Comparison of ENCODE assay signal across 28 mouse cellular contexts in genomic region chr2:148386927-148387326, GRCm38 (mm10). TPM values are rescaled to one million over a fixed set of nuclear protein-coding genes. Genes with fewer than 3 reads are reported as not detected.
A peak's percentile ranks its signal among the peaks of the same experiment; 100 is the strongest.
DNase-seq lines count a peak whose midpoint lies in the region; ATAC-seq lines count a peak whose summit lies in the region.
"Had no signal": no experiment of that assay in that cellular context is flagged by ENCODE, and none has a peak within 500 bp of the region (broad histone marks: within the 10 kb centered on the region; RNA-seq: fewer than 3 reads in every experiment).

No protein-coding gene starts in this region.

- H3K4me2 ChIP-seq in midbrain, embryonic 11.5 days = no peak overlapping the region
- no peak overlapping the region for H3K4me2 ChIP-seq in midbrain, embryonic 16.5 days (ENCODE audit: low read length)
- H3K4me2 ChIP-seq: embryonic facial prominence, embryonic 13.5 days; embryonic facial prominence, embryonic 15.5 days; forebrain, embryonic 12.5 days had no signal

- H3K9me3 ChIP-seq in midbrain, embryonic 11.5 days (ENCODE audit: control insufficient read depth, low read length) = no peaks in the 10 kb centered on the region
- H3K9me3 ChIP-seq in midbrain, embryonic 16.5 days (replicated peaks; ENCODE audit: control insufficient read depth, low read length, poor library complexity, severe bottlenecking) = no peaks in the 10 kb centered on the region
- H3K9me3 ChIP-seq: embryonic facial prominence, embryonic 13.5 days; embryonic facial prominence, embryonic 15.5 days; forebrain, embryonic 10.5 days; forebrain, embryonic 12.5 days had no signal

- peak; percentile 30 for DNase-seq in heart, adult 11 months
- no peak for DNase-seq in heart, postnatal 25 days (ENCODE audit: low spot score)
- peak; percentile 6 for DNase-seq in midbrain, embryonic 11.5 days (ENCODE audit: low spot score, missing footprints)
- DNase-seq in left cerebral cortex, adult 18-20 months (ENCODE audit: low spot score in 2 of 2) = no peak
- DNase-seq: adrenal gland, adult 8-10 months; adrenal gland, postnatal 14 days; adrenal gland, postnatal 36 days; B cell, adult 2 months; cerebellum, adult 11-12 months; cerebellum, adult 2 months; cerebellum, adult 9-10 months; cerebellum, postnatal 10 days; cerebellum, postnatal 25 days had no signal

- H3K4me1 ChIP-seq in midbrain, embryonic 11.5 days (ENCODE audit: control insufficient read depth, insufficient read depth, low read length) = no peaks in the 10 kb centered on the region
- H3K4me1 ChIP-seq in midbrain, embryonic 16.5 days (ENCODE audit: control insufficient read depth, insufficient read depth, low read length) = no peaks in the 10 kb centered on the region
- H3K4me1 ChIP-seq: embryonic facial prominence, embryonic 15.5 days; forebrain, embryonic 10.5 days; forebrain, embryonic 12.5 days had no signal

- WGBS in midbrain, embryonic 11.5 days = 85% methylated on average over 2 of the region's 2 CpGs
- WGBS in midbrain, embryonic 16.5 days = 93% methylated on average over 2 of the region's 2 CpGs

- H3K36me3 ChIP-seq in midbrain, embryonic 11.5 days (ENCODE audit: control insufficient read depth, insufficient read depth, low read length) = no peaks in the 10 kb centered on the region
- H3K36me3 ChIP-seq in midbrain, embryonic 16.5 days (ENCODE audit: control insufficient read depth, insufficient read depth, low read length) = no peaks in the 10 kb centered on the region
- H3K36me3 ChIP-seq: embryonic facial prominence, embryonic 13.5 days; embryonic facial prominence, embryonic 15.5 days; forebrain, embryonic 10.5 days; forebrain, embryonic 12.5 days; G1E had no signal

- intact Hi-C loops in heart, postnatal 25 days (cut with DNase I) = no loop called here

- no peak overlapping the region for H3K4me3 ChIP-seq in midbrain, embryonic 11.5 days (ENCODE audit: low read depth, low read length)
- H3K4me3 ChIP-seq in midbrain, embryonic 16.5 days (ENCODE audit: low read depth, low read length) = no peak overlapping the region
- H3K4me3 ChIP-seq: embryonic facial prominence, embryonic 13.5 days; embryonic facial prominence, embryonic 15.5 days; erythroblast, embryonic 14.5 days; forebrain, embryonic 10.5 days; forebrain, embryonic 12.5 days had no signal

- H3K27me3 ChIP-seq in midbrain, embryonic 11.5 days (ENCODE audit: control insufficient read depth, insufficient read depth, low read length) = no peaks in the 10 kb centered on the region
- H3K27me3 ChIP-seq in midbrain, embryonic 16.5 days (ENCODE audit: control insufficient read depth, insufficient read depth, low read depth, low read length) = no peaks in the 10 kb centered on the region
- H3K27me3 ChIP-seq: CH12.LX; embryonic facial prominence, embryonic 15.5 days; forebrain, embryonic 12.5 days; Patski had no signal

- no peak overlapping the region for H3K27ac ChIP-seq in midbrain, embryonic 11.5 days (ENCODE audit: low read depth, low read length)
- no peak overlapping the region for H3K27ac ChIP-seq in midbrain, embryonic 16.5 days (ENCODE audit: low read length)
- H3K27ac ChIP-seq: embryonic facial prominence, embryonic 13.5 days; embryonic facial prominence, embryonic 15.5 days; forebrain, embryonic 10.5 days; forebrain, embryonic 12.5 days had no signal

- ATAC-seq in midbrain, embryonic 11.5 days (ENCODE audit: low FRiP score) = no peak
- no peak for ATAC-seq in midbrain, embryonic 16.5 days
- peak; percentile 64; the same call in 1 of the 2 replicates for ATAC-seq in megakaryocyte progenitor cell, adult 5-6 weeks (replicated peaks; ENCODE audit: poor library complexity)
- ATAC-seq: activated CD4-positive, CD25-positive, alpha-beta regulatory T cell, adult 4 months; CD4-positive, CD25-positive, alpha-beta regulatory T cell, adult 4 months; forebrain, embryonic 14.5 days; forebrain, embryonic 16.5 days; Patski had no signal

- H3K9ac ChIP-seq in midbrain, embryonic 11.5 days (ENCODE audit: low read length) = no peak overlapping the region
- no peak overlapping the region for H3K9ac ChIP-seq in midbrain, embryonic 16.5 days (ENCODE audit: low read depth, low read length)
- H3K9ac ChIP-seq: embryonic facial prominence, embryonic 13.5 days; embryonic facial prominence, embryonic 15.5 days; forebrain, embryonic 12.5 days had no signal

RNA-seq across cellular contexts. Expression of gene Sstr4, which starts 8.2 kb away (rescaled TPM):
- 1 to 10 TPM; 1.0 to 1.2 TPM for total RNA-seq in heart, postnatal 25 days (2021)
- polyA plus RNA-seq in midbrain, embryonic 11.5 days (2014; fragmentation: Nextera tagmentation; extraction: Ambion mirVana) = 1.4 and 2.2 TPM in 2 replicates
- polyA plus RNA-seq in midbrain, embryonic 16.5 days (2015; fragmentation: Nextera tagmentation; extraction: Ambion mirVana) = 4.3 and 4.4 TPM in 2 replicates
- total RNA-seq in megakaryocyte progenitor cell, adult 5-6 weeks (2015) = not detected in 2 replicates
- 0.29 TPM in 1 of 2 replicates, not detected in the other for total RNA-seq in megakaryocyte progenitor cell, adult 5-6 weeks (2017)
- total RNA-seq in left cerebral cortex, adult 18-20 months (2021) = 10 to 100 TPM; 27.4 to 35.5 TPM
- total RNA-seq: CH12.LX; common myeloid progenitor, adult 5-6 weeks; G1E had no signal
- polyA plus RNA-seq: activated CD4-positive, CD25-positive, alpha-beta regulatory T cell, adult 4 months; CD4-positive, CD25-positive, alpha-beta regulatory T cell, adult 4 months; erythroblast, embryonic 14.5 days; G1E; Patski had no signal

RNA-seq across cellular contexts. Expression of gene Thbd, which starts 21.1 kb away (rescaled TPM):
- total RNA-seq in heart, postnatal 25 days (2021) = 10 to 100 TPM; 41.8 to 57.1 TPM
- polyA plus RNA-seq in midbrain, embryonic 11.5 days (2014; fragmentation: Nextera tagmentation; extraction: Ambion mirVana) = 16.3 and 21.0 TPM in 2 replicates
- polyA plus RNA-seq in midbrain, embryonic 16.5 days (2015; fragmentation: Nextera tagmentation; extraction: Ambion mirVana) = 8.2 and 10.0 TPM in 2 replicates
- 12.0 and 13.8 TPM in 2 replicates for total RNA-seq in megakaryocyte progenitor cell, adult 5-6 weeks (2015)
- 11.4 and 11.7 TPM in 2 replicates for total RNA-seq in megakaryocyte progenitor cell, adult 5-6 weeks (2017)
- total RNA-seq in left cerebral cortex, adult 18-20 months (2021) = 10 to 100 TPM; 11.4 to 20.3 TPM
- total RNA-seq: CH12.LX, G1E had no signal
- polyA plus RNA-seq: erythroblast, embryonic 14.5 days; G1E; Patski had no signal

RNA-seq across cellular contexts. Expression of gene Cd93, which starts 56.4 kb away (rescaled TPM):
- total RNA-seq in heart, postnatal 25 days (2021) = 10 to 100 TPM; 70.2 to 74.9 TPM
- polyA plus RNA-seq in midbrain, embryonic 11.5 days (2014; fragmentation: Nextera tagmentation; extraction: Ambion mirVana) = 5.9 and 7.3 TPM in 2 replicates
- 7.2 and 7.4 TPM in 2 replicates for polyA plus RNA-seq in midbrain, embryonic 16.5 days (2015; fragmentation: Nextera tagmentation; extraction: Ambion mirVana)
- total RNA-seq in megakaryocyte progenitor cell, adult 5-6 weeks (2015) = 102 and 116 TPM in 2 replicates
- total RNA-seq in megakaryocyte progenitor cell, adult 5-6 weeks (2017) = 126 and 132 TPM in 2 replicates
- total RNA-seq in left cerebral cortex, adult 18-20 months (2021) = 1 to 10 TPM; 4.6 to 5.3 TPM

Comparison
In these comparisons a context has a peak if more than half of its experiments do, and no peak if none do; other contexts are left out.
1. DNase-seq: peak in heart, adult 11 months (single experiment) and midbrain, embryonic 11.5 days (single experiment); none in heart, postnatal 25 days (single experiment) and left cerebral cortex, adult 18-20 months (0 of 2).
2. RNA of gene Sstr4, which starts 8.2 kb away (total RNA-seq): 27.4 to 35.5 TPM in left cerebral cortex, adult 18-20 months; 1.0 to 1.2 TPM in heart, postnatal 25 days and 0.29 TPM in megakaryocyte progenitor cell, adult 5-6 weeks; every median in the first group is over 10 times any median in the second.
3. RNA of gene Cd93, which starts 56.4 kb away (total RNA-seq): 102 to 132 TPM in megakaryocyte progenitor cell, adult 5-6 weeks and 70.2 to 74.9 TPM in heart, postnatal 25 days; 4.6 to 5.3 TPM in left cerebral cortex, adult 18-20 months; every median in the first group is over 10 times any median in the second.